Mouse (Mus musculus) MEL (cell line): Measurements from ENCODE around the gene Trappc10.

Experiments
- CHD2 ChIP-seq: IDR thresholded peaks from 2 replicates; pipeline ENCODE4 v1.6.1; 2011; ENCODE audit warnings: low read length, improper control_type of control experiment
- CTCF ChIP-seq, 3 experiments: IDR thresholded peaks in 2 of 3; conservative IDR thresholded peaks in 1 of 3; 2 replicates each; pipeline ENCODE4 v1.5.1; 2011 to 2012; ENCODE audit warnings: low read length in 3 of 3, low read depth in 2 of 3, mild to moderate bottlenecking in 2 of 3, improper control_type of control experiment in 1 of 3, inconsistent platforms in 1 of 3, mixed read lengths in 1 of 3, moderate library complexity in 1 of 3; ENCODE audit not compliant: control insufficient read depth in 1 of 3, insufficient read depth in 1 of 3, poor library complexity in 1 of 3, severe bottlenecking in 1 of 3
- EP300 ChIP-seq, 2 experiments: IDR thresholded peaks; 2 replicates each; pipeline ENCODE4 v1.6.1; 2011; ENCODE audit warnings: improper control_type of control experiment in 2 of 2, low read length in 2 of 2, low read depth in 1 of 2, mild to moderate bottlenecking in 1 of 2
- ETS1 ChIP-seq: IDR thresholded peaks from 2 replicates; pipeline ENCODE4 v1.6.1; 2012; ENCODE audit warnings: low read depth, mild to moderate bottlenecking, inconsistent platforms, low read length, improper control_type of control experiment, moderate library complexity
- JUND ChIP-seq: IDR thresholded peaks from 2 replicates; pipeline ENCODE4 v1.6.1; 2011; ENCODE audit warnings: low read depth, mild to moderate bottlenecking, improper control_type of control experiment, low read length
- MEF2A ChIP-seq: IDR thresholded peaks from 2 replicates; pipeline ENCODE4 v1.6.1; 2014; ENCODE audit warnings: low read depth, mild to moderate bottlenecking, inconsistent platforms, low read length, improper control_type of control experiment; ENCODE audit not compliant: poor library complexity, insufficient replicate concordance, severe bottlenecking; ENCODE audit errors: extremely low read depth
- NRF1 ChIP-seq: IDR thresholded peaks from 2 replicates; pipeline ENCODE4 v1.6.1; 2014; ENCODE audit warnings: low read depth, mild to moderate bottlenecking, inconsistent platforms, low read length, improper control_type of control experiment, moderate library complexity; ENCODE audit not compliant: poor library complexity, insufficient read depth, severe bottlenecking
- RCOR1 ChIP-seq: IDR thresholded peaks from 2 replicates; pipeline ENCODE4 v1.6.1; 2012; ENCODE audit warnings: low read depth, mild to moderate bottlenecking, inconsistent platforms, low read length, improper control_type of control experiment
- SIN3A ChIP-seq: IDR thresholded peaks from 2 replicates; pipeline ENCODE4 v1.6.1; 2012; ENCODE audit warnings: low read length, improper control_type of control experiment, inconsistent platforms
- TBP ChIP-seq: IDR thresholded peaks from 2 replicates; pipeline ENCODE4 v1.8.0; 2011; ENCODE audit warnings: low read depth, low read length, improper control_type of control experiment
- USF1 ChIP-seq: IDR thresholded peaks from 2 replicates; pipeline ENCODE4 v1.6.1; 2014; ENCODE audit warnings: low read depth, mild to moderate bottlenecking, inconsistent platforms, low read length, improper control_type of control experiment, moderate library complexity
- ZMIZ1 ChIP-seq: IDR thresholded peaks from 2 replicates; pipeline ENCODE4 v1.6.1; 2012; ENCODE audit warnings: low read depth, mild to moderate bottlenecking, inconsistent platforms, low read length, improper control_type of control experiment, moderate library complexity

DNA sequence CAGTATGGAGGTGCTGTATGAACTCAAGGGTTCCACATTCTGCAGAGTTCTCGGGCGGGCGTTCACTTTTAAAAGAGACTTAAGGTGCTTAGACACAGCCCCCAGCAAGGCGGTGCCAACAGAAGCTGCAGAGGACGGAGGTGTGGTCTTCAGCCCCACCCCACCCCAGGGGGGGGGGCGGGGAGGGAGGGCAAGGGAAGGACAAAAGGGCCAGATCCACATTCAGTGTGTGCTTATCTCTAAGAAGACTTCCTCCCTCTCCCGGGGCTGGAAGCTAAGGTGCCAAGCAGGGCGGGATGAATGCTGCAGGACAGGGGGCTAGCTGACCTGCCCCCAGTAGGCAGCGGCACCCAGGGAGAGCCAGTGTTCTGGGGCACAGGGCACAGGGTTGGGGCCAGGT, 28.5 kb upstream of the Trappc10 start:
- TF ChIP-seq EP300 (IDR thresholded peaks at IDR 0.05; ENCODE audit: low read depth in 1 of 2, low read length in 2 of 2) (no peak), ETS1 (no peak), CTCF (IDR thresholded peaks at IDR 0.05 in 2 of 3, conservative IDR thresholded peaks at IDR 0.05 in 1 of 3; ENCODE audit: control insufficient read depth in 1 of 3, insufficient read depth in 1 of 3, low read depth in 2 of 3, low read length in 3 of 3, poor library complexity in 1 of 3, severe bottlenecking in 1 of 3) (no peak), NRF1 (no peak), TBP (no peak), MEF2A (no peak), JUND (no peak), ZMIZ1 (no peak), CHD2 (no peak), SIN3A (no peak), USF1 (no peak), RCOR1 (no peak)
